Mouse (Mus musculus) small intestine, adult 2 months (tissue): ENCODE results near the gene Phf2.

Source experiments
- CTCF ChIP-seq: fragments of 200-500 bp; IDR thresholded peaks from 2 replicates; pipeline ENCODE4 v1.5.1; 2012; ENCODE audit warnings: low read depth, mild to moderate bottlenecking, control low read depth, inconsistent platforms, low read length, moderate library complexity, mixed read lengths; ENCODE audit not compliant: insufficient replicate concordance, insufficient read length; ENCODE audit errors: extremely low read depth
- POLR2A ChIP-seq: fragments of 200-500 bp; IDR thresholded peaks from 2 replicates; pipeline ENCODE4 v1.6.1; 2012; ENCODE audit warnings: low read depth, mild to moderate bottlenecking, control low read depth, inconsistent platforms, low read length, moderate library complexity

DNA sequence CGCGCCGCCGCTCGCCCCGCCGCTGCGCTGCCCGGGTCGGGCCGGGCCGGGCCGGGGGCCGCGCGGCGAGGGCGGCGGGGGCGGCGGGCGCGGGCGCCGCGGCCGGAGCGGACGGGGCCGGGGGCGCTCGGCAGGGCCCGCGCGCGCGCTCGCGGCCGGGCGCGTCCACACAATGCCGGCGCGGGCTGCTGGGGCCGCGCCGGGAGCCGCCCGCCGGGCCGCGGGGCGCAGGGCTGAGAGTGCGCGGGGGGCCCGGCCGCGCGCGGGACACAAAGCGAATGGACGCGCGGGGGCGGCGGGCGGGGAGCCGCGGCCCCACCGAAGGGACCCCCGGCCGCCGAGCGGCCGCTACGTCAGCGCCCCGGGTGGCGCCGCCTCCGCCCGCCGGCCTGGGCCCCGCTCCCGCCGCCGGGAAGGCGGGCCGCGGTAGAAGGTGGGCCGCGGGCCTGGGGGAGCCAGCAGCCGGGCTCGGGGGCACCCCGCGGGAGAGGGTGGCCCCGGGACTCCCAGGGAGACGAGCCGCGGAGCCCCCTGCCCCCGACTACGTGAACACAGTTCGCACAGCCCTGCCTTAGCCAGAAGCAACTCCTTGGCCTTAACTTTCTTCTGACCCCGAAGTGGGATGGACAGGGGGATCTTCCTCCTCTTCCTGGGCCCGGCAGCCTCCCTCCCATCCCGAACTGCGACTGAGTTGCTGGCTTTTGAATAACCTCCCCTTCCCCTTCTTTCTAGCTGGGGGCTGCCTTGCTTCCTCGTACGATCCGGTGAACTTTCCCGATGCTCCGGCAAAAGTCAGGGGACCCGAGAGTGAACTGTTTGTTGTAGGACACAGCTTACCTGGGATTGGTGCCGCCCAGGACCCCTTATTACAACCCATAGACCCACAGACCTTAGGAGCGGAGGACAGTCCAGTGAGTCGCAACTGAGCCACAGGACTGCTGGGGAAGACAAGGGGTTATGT lies at the start of gene Phf2:
- TF ChIP-seq CTCF (no peak), POLR2A (no peak)
